Mouse (Mus musculus) neural tube, embryonic 14.5 days (tissue): ENCODE results near the gene Prpf4b. TPM values are rescaled to one million over a fixed set of nuclear protein-coding genes. Genes with fewer than 3 reads are reported as not detected.
"Not testable (repeated sequence)": the region's sequence is repeated elsewhere in the genome, so short reads cannot be mapped to it uniquely, and the experiment has no call there.

Source experiments
- ATAC-seq: fragments of 200-750 bp; cut with Nextera tagmentation; 2 replicates; pipeline ENCODE4 v1.8.0; 2017; ENCODE audit warnings: low read depth, mild to moderate bottlenecking, moderate TSS enrichment, moderate library complexity
- H3K27ac ChIP-seq: fragments of 300-500 bp; sonication (generic); 2 replicates; pipeline ENCODE4 v1.5.1; 2014; ENCODE audit warnings: low read depth, mild to moderate bottlenecking, control low read depth, low read length, moderate library complexity, mixed read lengths
- H3K27me3 ChIP-seq: fragments of 300-500 bp; sonication (generic); 2 replicates; pipeline ENCODE4 v1.6.1; 2014; ENCODE audit warnings: low read length; ENCODE audit not compliant: control insufficient read depth, insufficient read depth
- H3K36me3 ChIP-seq: fragments of 300-500 bp; sonication (generic); 2 replicates; pipeline ENCODE4 v1.6.1; 2014; ENCODE audit warnings: low read length, mixed read lengths; ENCODE audit not compliant: control insufficient read depth, insufficient read depth
- H3K4me1 ChIP-seq: fragments of 300-500 bp; sonication (generic); 2 replicates; pipeline ENCODE4 v1.6.1; 2014; ENCODE audit warnings: low read length; ENCODE audit not compliant: control insufficient read depth, insufficient read depth
- H3K4me2 ChIP-seq: fragments of 300-500 bp; sonication (generic); 2 replicates; pipeline ENCODE4 v1.6.1; 2014; ENCODE audit warnings: mild to moderate bottlenecking, low read depth, low read length, control low read depth
- H3K4me3 ChIP-seq: fragments of 300-500 bp; sonication (generic); 2 replicates; pipeline ENCODE4 v1.5.1; 2014; ENCODE audit warnings: low read depth, low read length, control low read depth, mixed read lengths
- H3K9ac ChIP-seq: fragments of 300-500 bp; sonication (generic); replicated peaks from 2 replicates; pipeline ENCODE4 v1.6.1; 2014; ENCODE audit warnings: low read depth, mild to moderate bottlenecking, control low read depth, low read length, mixed read lengths
- H3K9me3 ChIP-seq: fragments of 300-500 bp; sonication (generic); 2 replicates; pipeline ENCODE4 v1.6.1; 2016; ENCODE audit warnings: low read length; ENCODE audit not compliant: control insufficient read depth
- WGBS: fragments of 180-500 bp; shearing (Covaris S2); extraction: QIAGEN DNeasy Blood & Tissue Kit; methylation state at CpG from one replicate; pipeline ENCODE4 v1.1.7; 2014; 5-methylcytosine and 5-hydroxymethylcytosine counted together
- polyA plus RNA-seq: library from polyadenylated mRNA; unstranded; fragments of >200 nt; fragmentation: Nextera tagmentation; extraction: Ambion mirVana; gene quantifications from 2 replicates; pipeline ENCODE4 v1.2.1, GENCODE M21; 2014

The Prpf4b gene
- polyA plus RNA-seq, 1 experiment from 2014 or later: 78.0 TPM

DNA sequence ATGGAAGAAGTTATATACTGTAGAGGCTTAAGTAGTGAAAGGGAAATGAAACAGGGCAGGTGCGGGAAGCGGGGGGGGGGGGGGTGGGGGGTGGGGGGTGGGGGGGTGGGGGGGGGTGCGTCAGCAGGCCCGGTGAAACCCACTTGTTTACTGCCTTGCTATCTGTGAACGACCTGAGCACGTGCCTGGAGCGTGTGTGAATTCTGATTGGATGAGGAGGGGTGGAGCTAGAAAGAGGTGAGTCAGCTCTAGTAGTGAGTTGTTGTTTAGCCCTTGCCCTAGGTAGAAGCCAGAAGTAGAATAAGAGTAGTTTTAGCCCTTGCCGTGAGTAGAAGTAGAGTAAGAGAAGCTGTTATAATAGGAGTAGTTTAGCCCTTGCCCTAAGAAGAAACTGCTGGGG is 13.9 kb upstream of the Prpf4b start:
- not testable (repeated sequence) for ATAC-seq, H3K27me3 ChIP-seq, H3K4me2 ChIP-seq, H3K4me3 ChIP-seq, H3K27ac ChIP-seq, H3K9ac ChIP-seq, H3K4me1 ChIP-seq, H3K9me3 ChIP-seq, H3K36me3 ChIP-seq
- 62% methylated on average over 8 of the region's 8 CpGs for WGBS

DNA sequence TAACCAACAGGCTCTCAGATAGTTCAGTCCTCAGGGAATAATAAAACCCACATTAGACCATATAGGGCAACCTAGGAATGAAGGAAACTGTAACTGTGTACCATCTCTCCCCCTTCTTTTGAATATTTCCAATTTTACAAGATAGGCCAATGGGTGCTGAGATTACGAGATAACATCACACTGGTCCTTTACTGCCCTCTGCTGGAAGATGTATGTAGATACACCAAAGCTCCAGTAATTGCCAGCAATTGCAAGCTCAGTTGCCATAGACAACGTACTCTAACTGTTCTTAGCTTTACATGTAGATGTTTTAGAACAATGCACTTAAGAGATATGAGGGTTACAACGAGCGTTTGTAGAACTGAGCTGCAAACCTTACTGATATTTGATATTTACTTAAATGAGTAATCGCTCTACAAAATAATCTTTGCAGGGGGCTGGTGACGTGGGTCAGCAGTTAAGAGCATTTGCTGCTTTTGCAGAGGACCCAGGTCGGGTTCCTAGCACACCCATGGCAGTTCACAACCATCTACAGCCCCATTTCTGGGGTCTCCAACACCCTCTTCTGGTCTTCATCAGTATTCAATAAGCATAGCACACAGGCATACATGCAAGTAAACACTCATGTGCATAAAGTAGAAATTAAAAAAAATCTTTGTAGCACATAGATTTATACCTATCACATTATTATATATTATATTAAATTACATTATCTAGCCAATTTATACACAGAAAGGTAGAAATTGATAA is 10.5 kb upstream of the Prpf4b start:
- Histone ChIP-seq H3K4me3 (no peak overlapping the region), H3K4me2 (no peak overlapping the region), H3K27ac (no peak overlapping the region), H3K9me3 (no peaks in the 10 kb centered on the region), H3K36me3 (no peaks in the 10 kb centered on the region), H3K9ac (no peak overlapping the region), H3K27me3 (no peaks in the 10 kb centered on the region), H3K4me1 (no peaks in the 10 kb centered on the region)
- 40% methylated on average over 7 of the region's 7 CpGs for WGBS
- ATAC-seq: peak; percentile 87

DNA sequence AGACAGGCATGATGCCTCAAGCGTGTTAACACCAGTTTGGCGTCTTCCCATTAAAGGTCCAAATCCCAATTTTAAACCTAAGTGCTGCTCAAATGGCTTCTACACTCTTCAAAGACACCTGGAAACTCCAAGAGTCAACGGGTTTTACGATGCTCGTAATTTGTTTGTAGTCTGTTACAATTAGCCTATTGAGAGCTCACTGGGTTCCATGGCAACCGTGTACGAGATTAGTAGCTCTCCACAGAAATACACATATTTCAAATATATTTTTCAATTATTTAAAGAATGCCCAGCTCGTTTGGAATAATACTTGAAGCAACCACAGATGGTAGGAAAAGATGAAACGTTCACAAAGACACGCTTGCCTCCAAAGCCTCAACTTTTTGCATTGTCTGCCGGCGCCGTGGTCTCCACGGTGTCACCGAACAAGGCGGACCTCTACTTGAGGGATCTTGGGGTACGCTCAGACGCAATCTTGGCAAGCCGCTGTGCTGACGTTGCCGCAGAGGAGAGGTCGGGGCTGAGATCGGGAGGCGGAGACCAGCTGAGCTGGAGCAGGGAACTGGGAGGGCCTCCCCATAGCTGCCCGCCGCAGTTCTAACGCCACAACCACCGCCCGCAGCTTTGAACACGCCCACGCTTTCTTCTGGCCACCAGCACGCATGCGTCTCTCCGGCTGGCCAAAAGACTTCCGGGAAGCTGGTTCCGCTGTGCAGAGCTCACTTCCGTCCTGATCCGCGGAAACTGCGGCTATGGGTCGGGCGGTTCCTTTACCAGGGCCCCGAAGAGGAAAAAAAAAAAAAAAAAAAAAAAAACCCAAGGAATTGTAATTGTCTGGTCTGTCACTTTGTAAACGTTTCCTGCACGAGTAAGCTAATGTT is 1.1 kb upstream of the Prpf4b start:
- 2% methylated on average over 45 of the region's 45 CpGs for WGBS

DNA sequence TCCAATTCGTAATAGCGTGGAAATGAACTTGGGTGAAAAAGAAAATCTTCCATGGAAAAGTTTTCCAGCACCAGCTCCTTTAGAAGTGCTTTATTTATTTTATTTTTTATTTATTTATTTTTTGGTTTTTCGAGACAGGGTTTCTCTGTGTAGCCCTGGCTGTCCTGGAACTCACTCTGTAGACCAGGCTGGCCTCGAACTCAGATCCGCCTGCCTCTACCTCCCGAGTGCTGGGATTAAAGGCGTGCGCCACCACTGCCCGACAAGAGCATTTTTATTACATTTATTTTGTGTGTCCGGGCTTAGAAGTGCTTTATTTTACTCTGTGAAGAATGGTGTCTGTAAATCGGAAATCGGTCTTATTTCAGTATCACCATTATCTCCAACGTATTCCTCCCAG is 366 bp upstream of the Prpf4b start:
- peak; percentile 29 for ATAC-seq
- peak overlapping the region; percentile 52 for H3K4me2 ChIP-seq
- H3K27me3 ChIP-seq, H3K9me3 ChIP-seq, H3K36me3 ChIP-seq: not testable (repeated sequence)
- H3K9ac ChIP-seq: peak overlapping the region; percentile 88
- H3K4me3 ChIP-seq: peak overlapping the region; percentile 95
- 21% methylated on average over 13 of the region's 13 CpGs for WGBS
- H3K27ac ChIP-seq: peak overlapping the region; percentile 92
- peaks cover 16% of the 10 kb centered on the region for H3K4me1 ChIP-seq

More for the DNA sequence above, 1.1 kb upstream of the Prpf4b start:
- Histone ChIP-seq H3K4me2 (peak overlapping the region; percentile 52), H3K4me1 (peaks cover 16% of the 10 kb centered on the region), H3K27ac (peak overlapping the region; percentile 92), H3K9ac (peak overlapping the region; percentile 61), H3K27me3 (no peaks in the 10 kb centered on the region), H3K9me3 (no peaks in the 10 kb centered on the region), H3K4me3 (peak overlapping the region; percentile 95), H3K36me3 (no peaks in the 10 kb centered on the region)
- peak; percentile 92 for ATAC-seq

DNA sequence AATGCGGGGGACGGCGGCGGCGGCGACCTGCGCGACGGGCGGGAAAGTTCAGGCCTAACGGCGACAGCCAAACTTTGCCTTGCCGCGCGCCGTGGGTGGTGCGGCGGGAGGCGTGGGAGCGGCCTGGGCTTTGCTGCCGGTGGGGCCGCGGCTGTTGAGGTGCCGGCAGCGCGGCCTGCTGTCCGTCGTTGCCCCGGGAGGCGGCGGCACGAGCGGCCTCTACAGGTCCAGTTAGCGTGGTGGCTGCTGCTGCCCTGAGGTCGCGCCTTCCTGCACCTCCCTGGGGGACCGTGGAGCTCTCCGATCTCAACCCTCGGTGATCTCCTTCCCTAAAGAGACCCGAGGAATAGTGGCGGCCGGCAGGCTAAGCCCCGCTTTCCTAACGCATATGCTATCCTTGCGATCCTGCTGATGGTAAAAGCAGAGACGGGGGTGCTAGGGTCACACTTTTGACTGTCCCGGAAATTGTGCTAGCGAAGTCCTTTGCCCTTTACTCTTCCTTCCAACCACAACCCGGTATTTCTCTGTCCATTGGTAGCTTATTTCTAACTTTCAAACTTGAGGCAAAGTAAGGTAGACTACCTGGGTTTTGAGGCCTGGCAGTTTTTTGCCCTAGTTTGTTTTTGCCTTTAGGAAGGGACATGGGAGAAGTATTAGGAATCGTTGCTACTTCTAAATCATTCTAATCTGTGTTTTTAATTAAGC is 791 bp downstream of the Prpf4b start:
- H3K4me2 ChIP-seq: peak overlapping the region; percentile 52
- peak overlapping the region; percentile 95 for H3K4me3 ChIP-seq
- WGBS: under 1% methylated on average over 48 of the region's 50 CpGs
- no peaks in the 10 kb centered on the region for H3K36me3 ChIP-seq
- H3K9me3 ChIP-seq: no peaks in the 10 kb centered on the region
- H3K9ac ChIP-seq: peak overlapping the region; percentile 88
- ATAC-seq: peak; percentile 31
- H3K27me3 ChIP-seq: no peaks in the 10 kb centered on the region
- H3K27ac ChIP-seq: peak overlapping the region; percentile 92
- H3K4me1 ChIP-seq: peaks cover 16% of the 10 kb centered on the region

DNA sequence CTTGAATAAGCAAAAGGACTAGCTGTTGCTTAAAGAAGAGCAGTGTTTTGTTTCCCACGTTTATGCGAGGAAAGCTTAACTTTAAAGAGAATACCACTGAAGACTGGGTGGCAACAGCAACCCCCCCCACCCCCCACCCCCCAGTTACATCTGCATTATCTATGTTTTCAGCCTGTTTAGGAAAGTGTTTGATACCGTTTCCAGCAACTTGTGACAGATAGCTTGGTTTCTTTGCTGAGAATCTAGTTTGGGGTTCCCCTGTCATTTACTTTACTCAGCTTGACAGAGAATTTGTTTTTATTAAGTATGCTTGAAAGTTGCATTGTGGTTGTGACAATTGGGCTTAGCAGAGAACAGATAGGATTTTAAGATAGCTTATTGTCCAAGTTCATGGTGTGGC is 1.4 kb downstream of the Prpf4b start:
- WGBS: 13% methylated on average over 3 of the region's 3 CpGs
- Histone ChIP-seq H3K36me3 (no peaks in the 10 kb centered on the region), H3K4me3 (peak overlapping the region; percentile 95), H3K27me3 (no peaks in the 10 kb centered on the region), H3K9ac (no peak overlapping the region; the same call in 1 of the 2 replicates), H3K4me2 (peak overlapping the region; percentile 52), H3K27ac (no peak overlapping the region), H3K4me1 (peaks cover 16% of the 10 kb centered on the region), H3K9me3 (no peaks in the 10 kb centered on the region)
- no peak for ATAC-seq

DNA sequence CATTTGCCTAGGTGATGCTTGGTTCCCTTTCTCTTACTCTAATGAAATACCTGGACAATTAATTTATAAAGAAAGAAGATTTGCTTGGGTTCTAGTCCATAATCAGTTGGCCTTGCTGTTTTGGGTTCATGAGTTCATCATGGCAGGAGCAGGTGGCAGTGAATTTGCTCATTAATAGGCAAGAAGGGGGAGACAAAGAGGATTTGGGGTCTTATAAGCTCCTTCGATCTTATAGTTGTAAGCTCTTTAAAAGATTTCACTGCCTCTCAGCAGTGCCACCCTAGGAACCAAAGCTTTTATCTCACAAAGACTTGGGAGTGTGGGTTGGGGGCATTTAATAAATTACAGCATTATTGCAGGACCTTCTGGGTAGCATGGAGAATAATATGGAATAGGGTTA is 17.8 kb downstream of the Prpf4b start:
- no peaks in the 10 kb centered on the region for H3K27me3 ChIP-seq
- no peak overlapping the region for H3K4me3 ChIP-seq
- 84% methylated on average over 1 of the region's 1 CpGs for WGBS
- H3K9ac ChIP-seq: no peak overlapping the region
- no peak overlapping the region for H3K4me2 ChIP-seq
- ATAC-seq: no peak
- H3K9me3 ChIP-seq: no peaks in the 10 kb centered on the region
- no peak overlapping the region for H3K27ac ChIP-seq
- H3K36me3 ChIP-seq: peaks cover 50% of the 10 kb centered on the region
- no peaks in the 10 kb centered on the region for H3K4me1 ChIP-seq

DNA sequence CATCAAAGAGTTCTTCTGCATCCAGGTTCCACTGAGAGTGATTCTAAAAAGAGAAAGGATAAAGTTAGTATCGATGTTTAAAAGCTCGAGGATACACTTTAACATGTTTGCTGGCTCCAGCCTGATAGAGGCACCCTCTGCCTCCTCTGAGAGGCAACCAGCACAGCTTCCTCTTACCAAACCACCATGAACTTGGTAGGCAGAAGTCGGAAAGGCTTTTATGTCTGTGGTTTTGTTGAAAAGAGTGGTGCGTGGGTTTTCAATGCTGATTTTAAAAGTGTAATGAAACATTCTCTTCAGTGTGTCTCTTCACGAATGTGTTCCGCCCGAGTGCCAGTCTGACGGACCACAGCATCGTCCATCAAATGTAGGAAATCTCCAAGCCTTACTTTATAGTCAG is 39.5 kb downstream of the Prpf4b start:
- Histone ChIP-seq H3K4me1 (no peaks in the 10 kb centered on the region), H3K4me2 (no peak overlapping the region), H3K4me3 (no peak overlapping the region), H3K36me3 (no peaks in the 10 kb centered on the region), H3K9ac (no peak overlapping the region), H3K27me3 (no peaks in the 10 kb centered on the region), H3K9me3 (no peaks in the 10 kb centered on the region), H3K27ac (no peak overlapping the region)
- 80% methylated on average over 9 of the region's 9 CpGs for WGBS
- no peak for ATAC-seq
